Mouse (Mus musculus): ENCODE measurements around the gene Mybl2.

DNA sequence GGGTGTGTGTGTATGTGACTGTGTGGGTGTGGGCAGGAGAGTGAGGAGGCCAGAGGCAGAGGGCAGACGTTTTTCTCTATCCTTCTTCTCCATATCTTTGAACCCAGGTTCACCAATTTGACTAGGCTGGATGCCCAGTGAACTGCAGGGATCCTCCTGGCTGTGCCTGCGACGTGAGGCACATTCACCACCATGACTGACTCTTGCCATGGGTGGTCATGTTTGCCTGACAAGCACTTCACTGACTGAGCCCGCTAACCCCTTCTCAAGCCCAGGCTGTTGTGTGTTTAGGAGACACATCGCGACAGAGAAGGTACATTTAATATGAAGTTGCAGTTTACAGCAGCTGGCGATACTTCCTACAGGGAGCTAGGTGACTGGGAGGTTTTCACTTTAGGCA, 47.7 kb downstream of the Mybl2 start:
- TF ChIP-seq CTCF (IDR thresholded peaks at IDR 0.05; ENCODE audit: low read depth) (no peak), EP300 (optimal IDR thresholded peaks at IDR 0.05) (no peak)
